In the genomic region with DNA sequence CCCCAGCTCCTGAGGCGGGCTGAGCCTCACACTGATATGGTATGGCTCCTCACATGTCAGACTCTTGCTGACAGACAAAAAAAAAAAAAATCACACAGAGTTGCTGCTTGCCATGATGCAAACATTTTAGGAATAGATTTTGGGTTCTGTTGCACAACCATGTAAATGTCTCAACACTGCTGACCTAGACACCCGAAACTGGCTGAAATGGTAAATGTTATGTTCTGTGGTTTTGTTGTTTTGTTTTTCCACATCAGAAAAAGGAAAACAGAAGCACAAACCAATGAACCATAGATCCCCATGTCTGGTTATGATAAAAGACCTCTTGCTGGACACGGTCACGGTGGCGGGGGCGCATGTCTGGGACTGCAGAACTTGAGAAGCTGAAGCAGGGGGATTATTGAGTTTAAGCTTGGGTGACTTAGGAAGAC, we compare ENCODE assay signal across 25 mouse cellular contexts. TPM values are rescaled to one million over a fixed set of nuclear protein-coding genes. Genes with fewer than 3 reads are reported as not detected.
DNase-seq lines count a peak whose midpoint lies in the region; ATAC-seq and TF ChIP-seq lines count a peak whose summit lies in the region.
"Had no signal": no experiment of that assay in that cellular context is flagged by ENCODE, and none has a peak within 500 bp of the region (broad histone marks: within the 10 kb centered on the region; RNA-seq: fewer than 3 reads in every experiment).

No protein-coding gene starts in this region.

- ATAC-seq in midbrain, embryonic 11.5 days (ENCODE audit: low FRiP score) = no peak
- no peak for ATAC-seq in midbrain, embryonic 14.5 days (ENCODE audit: low FRiP score, low TSS enrichment)
- ATAC-seq in megakaryocyte progenitor cell, adult 5-6 weeks (replicated peaks; ENCODE audit: poor library complexity) = peak; percentile 84
- no peak for ATAC-seq in megakaryocyte-erythroid progenitor cell, adult 5-6 weeks (replicated peaks; ENCODE audit: low FRiP score, low TSS enrichment, poor library complexity, severe bottlenecking)
- ATAC-seq: forebrain, postnatal 0 days had no signal

- DNase-seq in midbrain, embryonic 11.5 days (ENCODE audit: low spot score, missing footprints) = peak; percentile 60
- no peak for DNase-seq in midbrain, embryonic 14.5 days
- no peak for DNase-seq in CH12.LX (ENCODE audit: extremely low read depth)
- no peak for DNase-seq in layer of hippocampus, postnatal 36 days
- DNase-seq in embryo, embryonic 9.5 days (ENCODE audit: extremely low spot score) = no peak
- DNase-seq: adrenal gland, postnatal 10 days; cerebellum, adult 8-10 months; forebrain, postnatal 0 days; gastrocnemius, postnatal 36 days; heart, postnatal 10 days; kidney, adult 9 months; kidney, postnatal 4 days; lung, adult 18-20 months had no signal

- no peak for TF ChIP-seq CTCF in CH12.LX (conservative IDR thresholded peaks at IDR 0.05 in 1 of 2, IDR thresholded peaks at IDR 0.05 in 1 of 2; ENCODE audit: low read depth in 2 of 2, low read length in 2 of 2)
- TF ChIP-seq CTCF in bone marrow macrophage, adult 2 months (IDR thresholded peaks at IDR 0.05; ENCODE audit: low read depth, low read length) = no peak

- TF ChIP-seq EP300 in CH12.LX (IDR thresholded peaks at IDR 0.05; ENCODE audit: low read length) = 0 out of 2 replicates have a peak, but pooled peaks have one; percentile 22

- no peaks in the 10 kb centered on the region for H3K4me1 ChIP-seq in midbrain, embryonic 11.5 days (ENCODE audit: control insufficient read depth, insufficient read depth, low read length)
- no peaks in the 10 kb centered on the region for H3K4me1 ChIP-seq in midbrain, embryonic 14.5 days (ENCODE audit: control insufficient read depth, insufficient read depth, low read length)
- peaks cover 2 to 18% of the 10 kb centered on the region in 2 experiments; a peak in 3 of 4 replicates for H3K4me1 ChIP-seq in CH12.LX (ENCODE audit: control insufficient read depth in 1 of 2, insufficient read depth in 2 of 2)
- peaks cover 34% of the 10 kb centered on the region for H3K4me1 ChIP-seq in bone marrow macrophage, adult 2 months (ENCODE audit: control insufficient read depth, insufficient read depth, low read length)
- H3K4me1 ChIP-seq: embryonic facial prominence, embryonic 13.5 days; hindbrain, embryonic 13.5 days; midbrain, embryonic 10.5 days; neural tube, embryonic 15.5 days had no signal

- no peaks in the 10 kb centered on the region for H3K36me3 ChIP-seq in midbrain, embryonic 11.5 days (ENCODE audit: control insufficient read depth, insufficient read depth, low read length)
- H3K36me3 ChIP-seq in midbrain, embryonic 14.5 days (ENCODE audit: control insufficient read depth, insufficient read depth, low read length) = no peaks in the 10 kb centered on the region
- no peaks in the 10 kb centered on the region for H3K36me3 ChIP-seq in CH12.LX (replicated peaks in 1 of 2; ENCODE audit: control insufficient read depth in 1 of 2, insufficient read depth in 1 of 2, low read length in 1 of 2)
- H3K36me3 ChIP-seq: embryonic facial prominence, embryonic 13.5 days; heart, embryonic 10.5 days; hindbrain, embryonic 13.5 days; midbrain, embryonic 10.5 days; neural tube, embryonic 15.5 days had no signal

- in situ Hi-C loops in CH12.LX (cut with MboI; ENCODE audit: low pct_ligation_motif_present, low pct_unique_long_range_greater_than_20kb, low sequenced_read_pairs) = no loop called here

- no peak overlapping the region for H3K4me2 ChIP-seq in midbrain, embryonic 11.5 days
- no peak overlapping the region for H3K4me2 ChIP-seq in midbrain, embryonic 14.5 days (ENCODE audit: low read length)
- H3K4me2 ChIP-seq in CH12.LX (ENCODE audit: insufficient read depth, low read depth, poor library complexity, severe bottlenecking) = peak overlapping the region; percentile 22; the same call in 1 of the 2 replicates
- H3K4me2 ChIP-seq: embryonic facial prominence, embryonic 13.5 days; hindbrain, embryonic 13.5 days; neural tube, embryonic 15.5 days had no signal

- dilution Hi-C loops in CH12.LX (cut with MboI; ENCODE audit: extremely low pct_ligation_motif_present, extremely low pct_unique_long_range_greater_than_20kb, low sequenced_read_pairs) = no loop called here

- H3K27me3 ChIP-seq in midbrain, embryonic 11.5 days (ENCODE audit: control insufficient read depth, insufficient read depth, low read length) = no peaks in the 10 kb centered on the region
- no peaks in the 10 kb centered on the region for H3K27me3 ChIP-seq in midbrain, embryonic 14.5 days (ENCODE audit: control insufficient read depth, insufficient read depth, low read length)
- H3K27me3 ChIP-seq in CH12.LX (replicated peaks) = no peaks in the 10 kb centered on the region
- H3K27me3 ChIP-seq: embryonic facial prominence, embryonic 13.5 days; hindbrain, embryonic 13.5 days; neural tube, embryonic 15.5 days had no signal

- TF ChIP-seq POLR2A in CH12.LX (IDR thresholded peaks at IDR 0.05; ENCODE audit: low read depth, low read length) = no peak
- no peak for TF ChIP-seq POLR2A in bone marrow macrophage, adult 2 months (IDR thresholded peaks at IDR 0.05; ENCODE audit: borderline replicate concordance, low read depth, low read length)

- WGBS in midbrain, embryonic 11.5 days = 86% methylated on average over 6 of the region's 6 CpGs
- 88% methylated on average over 6 of the region's 6 CpGs for WGBS in midbrain, embryonic 14.5 days

- no peak overlapping the region for H3K27ac ChIP-seq in midbrain, embryonic 11.5 days (ENCODE audit: low read depth, low read length)
- no peak overlapping the region for H3K27ac ChIP-seq in midbrain, embryonic 14.5 days (replicated peaks; ENCODE audit: low read depth, low read length)
- H3K27ac ChIP-seq in CH12.LX (ENCODE audit: insufficient read depth, low read depth) = no peak overlapping the region
- H3K27ac ChIP-seq in bone marrow macrophage, adult 2 months (ENCODE audit: insufficient read depth, low read depth, low read length) = peak overlapping the region; percentile 91
- H3K27ac ChIP-seq: embryonic facial prominence, embryonic 13.5 days; heart, embryonic 10.5 days; hindbrain, embryonic 13.5 days; midbrain, embryonic 10.5 days; neural tube, embryonic 15.5 days had no signal

- H3K9ac ChIP-seq in midbrain, embryonic 11.5 days (ENCODE audit: low read length) = no peak overlapping the region
- H3K9ac ChIP-seq in midbrain, embryonic 14.5 days (replicated peaks; ENCODE audit: low read length) = no peak overlapping the region
- H3K9ac ChIP-seq in CH12.LX (ENCODE audit: insufficient read depth, low read depth) = no peak overlapping the region
- H3K9ac ChIP-seq: embryonic facial prominence, embryonic 13.5 days; forebrain, postnatal 0 days; hindbrain, embryonic 13.5 days; neural tube, embryonic 15.5 days had no signal

- no peak for TF ChIP-seq RAD21 in CH12.LX (IDR thresholded peaks at IDR 0.05; ENCODE audit: low read depth, low read length)

- H3K9me3 ChIP-seq in midbrain, embryonic 11.5 days (ENCODE audit: control insufficient read depth, low read length) = no peaks in the 10 kb centered on the region
- no peaks in the 10 kb centered on the region for H3K9me3 ChIP-seq in midbrain, embryonic 14.5 days (ENCODE audit: control insufficient read depth, low read length)
- H3K9me3 ChIP-seq in CH12.LX (replicated peaks; ENCODE audit: low read length) = no peaks in the 10 kb centered on the region
- H3K9me3 ChIP-seq: embryonic facial prominence, embryonic 13.5 days; heart, embryonic 10.5 days; hindbrain, embryonic 13.5 days; midbrain, embryonic 10.5 days; neural tube, embryonic 15.5 days had no signal

- no peak overlapping the region for H3K4me3 ChIP-seq in midbrain, embryonic 11.5 days (ENCODE audit: low read depth, low read length)
- H3K4me3 ChIP-seq in midbrain, embryonic 14.5 days (replicated peaks; ENCODE audit: low read depth, low read length) = no peak overlapping the region
- no peak overlapping the region for H3K4me3 ChIP-seq in CH12.LX (replicated peaks in 1 of 3; ENCODE audit: low read depth in 2 of 3, low read length in 2 of 3, poor library complexity in 1 of 3)
- H3K4me3 ChIP-seq in bone marrow macrophage, adult 2 months (ENCODE audit: insufficient read depth, low read length) = no peak overlapping the region
- H3K4me3 ChIP-seq: embryonic facial prominence, embryonic 13.5 days; heart, embryonic 10.5 days; hindbrain, embryonic 13.5 days; midbrain, embryonic 10.5 days; neural tube, embryonic 15.5 days had no signal

- no peaks in the 10 kb centered on the region for H3K79me2 ChIP-seq in CH12.LX (replicated peaks; ENCODE audit: control insufficient read depth, extremely low read depth, insufficient read depth, poor library complexity, severe bottlenecking)

RNA-seq across cellular contexts. Expression of a gene that starts 2.5 kb away (rescaled TPM):
- not detected in 2 replicates for polyA plus RNA-seq in midbrain, embryonic 11.5 days (2014; fragmentation: Nextera tagmentation; extraction: Ambion mirVana)
- not detected in 2 replicates for polyA plus RNA-seq in midbrain, embryonic 14.5 days (2014; fragmentation: Nextera tagmentation; extraction: Ambion mirVana)
- total RNA-seq in CH12.LX (2012; rRNA removed) (not detected in 2 replicates), CH12.LX (2014; rRNA removed) (not detected in 2 replicates)
- polyA plus RNA-seq in CH12.LX (2012; ENCODE audit: insufficient read length, low read depth) = not detected in 2 replicates
- not detected in 2 replicates for polyA plus RNA-seq in bone marrow macrophage, adult 2 months (2012; ENCODE audit: insufficient read depth, insufficient read length, missing spikeins)
- not detected in 2 replicates for total RNA-seq in megakaryocyte progenitor cell, adult 5-6 weeks (2015)
- not detected in 2 replicates for total RNA-seq in megakaryocyte progenitor cell, adult 5-6 weeks (2017)
- total RNA-seq in layer of hippocampus, postnatal 36 days (2021) = not detected
- not detected in 2 replicates for total RNA-seq in megakaryocyte-erythroid progenitor cell, adult 5-6 weeks (2014; fragmentation: Nextera tagmentation)
- not detected in 2 replicates for total RNA-seq in megakaryocyte-erythroid progenitor cell, adult 5-6 weeks (2017)
- total RNA-seq: forebrain, postnatal 0 days; heart, postnatal 10 days; layer of hippocampus, postnatal 10 days; left cerebral cortex, postnatal 25 days had no signal
- polyA plus RNA-seq: cortical plate, adult 2 months; embryonic facial prominence, embryonic 13.5 days; forebrain, postnatal 0 days; hindbrain, embryonic 13.5 days; intestine, embryonic 14.5 days; midbrain, embryonic 10.5 days had no signal

RNA-seq across cellular contexts. Expression of a gene that starts 2.6 kb away (rescaled TPM):
- polyA plus RNA-seq in midbrain, embryonic 11.5 days (2014; fragmentation: Nextera tagmentation; extraction: Ambion mirVana) = not detected in 2 replicates
- polyA plus RNA-seq in midbrain, embryonic 14.5 days (2014; fragmentation: Nextera tagmentation; extraction: Ambion mirVana) = not detected in 2 replicates
- total RNA-seq in CH12.LX (2012; rRNA removed) = not detected in 2 replicates
- total RNA-seq in CH12.LX (2014; rRNA removed) = not detected in 2 replicates
- polyA plus RNA-seq in CH12.LX (2012; ENCODE audit: insufficient read length, low read depth) = not detected in 2 replicates
- not detected in 2 replicates for polyA plus RNA-seq in bone marrow macrophage, adult 2 months (2012; ENCODE audit: insufficient read depth, insufficient read length, missing spikeins)
- total RNA-seq in megakaryocyte progenitor cell, adult 5-6 weeks (2015) = not detected in 2 replicates
- total RNA-seq in megakaryocyte progenitor cell, adult 5-6 weeks (2017) = not detected in 2 replicates
- not detected for total RNA-seq in layer of hippocampus, postnatal 36 days (2021)
- total RNA-seq in megakaryocyte-erythroid progenitor cell, adult 5-6 weeks (2014; fragmentation: Nextera tagmentation) = not detected in 2 replicates
- total RNA-seq in megakaryocyte-erythroid progenitor cell, adult 5-6 weeks (2017) = not detected in 2 replicates
- total RNA-seq: forebrain, postnatal 0 days; gastrocnemius, postnatal 36 days; heart, postnatal 10 days; layer of hippocampus, postnatal 10 days; left cerebral cortex, postnatal 25 days had no signal
- polyA plus RNA-seq: cortical plate, adult 2 months; embryonic facial prominence, embryonic 13.5 days; forebrain, postnatal 0 days; heart, embryonic 10.5 days; hindbrain, embryonic 13.5 days; intestine, embryonic 14.5 days; midbrain, embryonic 10.5 days; neural tube, embryonic 15.5 days had no signal

RNA-seq across cellular contexts. Expression of a gene that starts 6.0 kb away (rescaled TPM):
- polyA plus RNA-seq in midbrain, embryonic 11.5 days (2014; fragmentation: Nextera tagmentation; extraction: Ambion mirVana) = not detected in 2 replicates
- polyA plus RNA-seq in midbrain, embryonic 14.5 days (2014; fragmentation: Nextera tagmentation; extraction: Ambion mirVana) = 0.37 TPM in 1 of 2 replicates, not detected in the other
- total RNA-seq in CH12.LX (2012; rRNA removed) (not detected in 2 replicates), CH12.LX (2014; rRNA removed) (not detected in 2 replicates)
- polyA plus RNA-seq in CH12.LX (2012; ENCODE audit: insufficient read length, low read depth) = not detected in 2 replicates
- 56.2 and 70.4 TPM in 2 replicates for polyA plus RNA-seq in bone marrow macrophage, adult 2 months (2012; ENCODE audit: insufficient read depth, insufficient read length, missing spikeins)
- 1.7 and 2.7 TPM in 2 replicates for total RNA-seq in megakaryocyte progenitor cell, adult 5-6 weeks (2015)
- total RNA-seq in megakaryocyte progenitor cell, adult 5-6 weeks (2017) = 2.2 and 5.2 TPM in 2 replicates
- total RNA-seq in layer of hippocampus, postnatal 36 days (2021) = not detected
- total RNA-seq in megakaryocyte-erythroid progenitor cell, adult 5-6 weeks (2014; fragmentation: Nextera tagmentation) = not detected in 2 replicates
- total RNA-seq in megakaryocyte-erythroid progenitor cell, adult 5-6 weeks (2017) = not detected in 2 replicates
- total RNA-seq: layer of hippocampus, postnatal 10 days; left cerebral cortex, postnatal 25 days had no signal
- polyA plus RNA-seq: cortical plate, adult 2 months; embryonic facial prominence, embryonic 13.5 days; hindbrain, embryonic 13.5 days had no signal

RNA-seq across cellular contexts. Expression of a gene that starts 8.7 kb away (rescaled TPM):
- polyA plus RNA-seq in midbrain, embryonic 11.5 days (2014; fragmentation: Nextera tagmentation; extraction: Ambion mirVana) = 1.9 and 3.2 TPM in 2 replicates
- polyA plus RNA-seq in midbrain, embryonic 14.5 days (2014; fragmentation: Nextera tagmentation; extraction: Ambion mirVana) = 1.7 and 2.0 TPM in 2 replicates
- total RNA-seq in CH12.LX (2012; rRNA removed) = not detected in 2 replicates
- total RNA-seq in CH12.LX (2014; rRNA removed) = not detected in 2 replicates
- not detected in 2 replicates for polyA plus RNA-seq in CH12.LX (2012; ENCODE audit: insufficient read length, low read depth)
- not detected in 2 replicates for polyA plus RNA-seq in bone marrow macrophage, adult 2 months (2012; ENCODE audit: insufficient read depth, insufficient read length, missing spikeins)
- 0.79 and 2.0 TPM in 2 replicates for total RNA-seq in megakaryocyte progenitor cell, adult 5-6 weeks (2015)
- total RNA-seq in megakaryocyte progenitor cell, adult 5-6 weeks (2017) = 1.1 and 6.4 TPM in 2 replicates
- total RNA-seq in layer of hippocampus, postnatal 36 days (2021) = 1 to 10 TPM; 4.6 to 5.7 TPM
- total RNA-seq in megakaryocyte-erythroid progenitor cell, adult 5-6 weeks (2014; fragmentation: Nextera tagmentation) = 2.3 and 3.6 TPM in 2 replicates
- 15.4 TPM in 1 of 2 replicates, not detected in the other for total RNA-seq in megakaryocyte-erythroid progenitor cell, adult 5-6 weeks (2017)

RNA-seq across cellular contexts. Expression of a gene that starts 15.2 kb away (rescaled TPM):
- 180 and 196 TPM in 2 replicates for polyA plus RNA-seq in midbrain, embryonic 11.5 days (2014; fragmentation: Nextera tagmentation; extraction: Ambion mirVana)
- 163 and 265 TPM in 2 replicates for polyA plus RNA-seq in midbrain, embryonic 14.5 days (2014; fragmentation: Nextera tagmentation; extraction: Ambion mirVana)
- total RNA-seq in CH12.LX (2012; rRNA removed) = 10.0 and 10.5 TPM in 2 replicates
- total RNA-seq in CH12.LX (2014; rRNA removed) = 6.2 and 6.4 TPM in 2 replicates
- 16.7 and 21.4 TPM in 2 replicates for polyA plus RNA-seq in CH12.LX (2012; ENCODE audit: insufficient read length, low read depth)
- polyA plus RNA-seq in bone marrow macrophage, adult 2 months (2012; ENCODE audit: insufficient read depth, insufficient read length, missing spikeins) = 16,287 and 16,533 TPM in 2 replicates
- total RNA-seq in megakaryocyte progenitor cell, adult 5-6 weeks (2015) = 18.7 and 27.5 TPM in 2 replicates
- 110 and 130 TPM in 2 replicates for total RNA-seq in megakaryocyte progenitor cell, adult 5-6 weeks (2017)
- total RNA-seq in layer of hippocampus, postnatal 36 days (2021) = 1,000 to 10,000 TPM; 2,147 to 2,303 TPM
- 113 and 140 TPM in 2 replicates for total RNA-seq in megakaryocyte-erythroid progenitor cell, adult 5-6 weeks (2014; fragmentation: Nextera tagmentation)
- 556 and 867 TPM in 2 replicates for total RNA-seq in megakaryocyte-erythroid progenitor cell, adult 5-6 weeks (2017)
